ENCODE assay signal across 8 mouse cellular contexts in genomic region chr2:13544193-13544824, GRCm38 (mm10). TPM values are rescaled to one million over a fixed set of nuclear protein-coding genes. Genes with fewer than 3 reads are reported as not detected.
DNase-seq lines count a peak whose midpoint lies in the region; ATAC-seq lines count a peak whose summit lies in the region.

TSS of gene Trdmt1 (minus strand) at chr2:13544668.

- 0% methylated on average over 36 of the region's 39 CpGs for WGBS in embryonic facial prominence, embryonic 11.5 days
- WGBS in limb, embryonic 10.5 days: under 1% methylated on average over 39 of the region's 39 CpGs
- under 1% methylated on average over 38 of the region's 39 CpGs for WGBS in midbrain, embryonic 12.5 days

- H3K4me3 ChIP-seq in embryonic facial prominence, embryonic 11.5 days (ENCODE audit: low read depth, low read length): peak within 1 kb of the TSS; percentile 48
- H3K4me3 ChIP-seq in limb, embryonic 10.5 days: peak within 1 kb of the TSS; percentile 75
- H3K4me3 ChIP-seq in midbrain, embryonic 12.5 days: peak within 1 kb of the TSS; percentile 64

- no peaks in the 10 kb centered on the region for H3K36me3 ChIP-seq in embryonic facial prominence, embryonic 11.5 days (replicated peaks; ENCODE audit: control insufficient read depth, insufficient read depth, low read depth, low read length)
- no peaks in the 10 kb centered on the region for H3K36me3 ChIP-seq in limb, embryonic 10.5 days
- no peaks in the 10 kb centered on the region for H3K36me3 ChIP-seq in midbrain, embryonic 12.5 days

- no peaks in the 10 kb centered on the region for H3K9me3 ChIP-seq in embryonic facial prominence, embryonic 11.5 days (replicated peaks; ENCODE audit: control insufficient read depth, low read length)
- H3K9me3 ChIP-seq in limb, embryonic 10.5 days (replicated peaks): no peaks in the 10 kb centered on the region
- no peaks in the 10 kb centered on the region for H3K9me3 ChIP-seq in midbrain, embryonic 12.5 days

- peak within 1 kb of the TSS; percentile 65 for H3K27ac ChIP-seq in embryonic facial prominence, embryonic 11.5 days (replicated peaks; ENCODE audit: low read depth, low read length)
- peak within 1 kb of the TSS; percentile 97 for H3K27ac ChIP-seq in limb, embryonic 10.5 days
- H3K27ac ChIP-seq in midbrain, embryonic 12.5 days (replicated peaks): peak within 1 kb of the TSS; percentile 96

- H3K9ac ChIP-seq in embryonic facial prominence, embryonic 11.5 days (replicated peaks; ENCODE audit: low read length): peak within 1 kb of the TSS; percentile 76
- H3K9ac ChIP-seq in midbrain, embryonic 12.5 days (replicated peaks): peak within 1 kb of the TSS; percentile 70

- ATAC-seq in embryonic facial prominence, embryonic 11.5 days (replicated peaks; ENCODE audit: insufficient number of reproducible peaks, low FRiP score, low TSS enrichment, low read depth): peak; percentile 100
- peak; percentile 100 for ATAC-seq in midbrain, embryonic 12.5 days (ENCODE audit: low FRiP score, low read depth)

- no peaks in the 10 kb centered on the region for H3K4me1 ChIP-seq in embryonic facial prominence, embryonic 11.5 days (ENCODE audit: control insufficient read depth, insufficient read depth, low read length)
- peaks cover 16% of the 10 kb centered on the region for H3K4me1 ChIP-seq in limb, embryonic 10.5 days
- H3K4me1 ChIP-seq in midbrain, embryonic 12.5 days: peaks cover 14% of the 10 kb centered on the region

- H3K4me2 ChIP-seq in embryonic facial prominence, embryonic 11.5 days (ENCODE audit: low read depth, low read length): peak within 1 kb of the TSS; percentile 29
- H3K4me2 ChIP-seq in midbrain, embryonic 12.5 days (replicated peaks): peak within 1 kb of the TSS; percentile 54

- DNase-seq in 3134 (ENCODE audit: extremely low read depth, insufficient read length, low spot score): peak; percentile 94
- DNase-seq in adrenal gland, postnatal 25 days: peak; percentile 89
- peak; percentile 94 for DNase-seq in embryonic facial prominence, embryonic 11.5 days (ENCODE audit: low spot score)
- DNase-seq in heart, adult 11 months: peak; percentile 99
- DNase-seq in kidney, adult 11 months: peak; percentile 78
- DNase-seq in limb, embryonic 10.5 days (ENCODE audit: low spot score): peak; percentile 90
- peak; percentile 87 for DNase-seq in skeletal muscle tissue, adult 2 months (ENCODE audit: low read depth, low spot score)

- no peaks in the 10 kb centered on the region for H3K27me3 ChIP-seq in embryonic facial prominence, embryonic 11.5 days (ENCODE audit: control insufficient read depth, insufficient read depth, low read length)
- H3K27me3 ChIP-seq in limb, embryonic 10.5 days (ENCODE audit: low read depth, poor library complexity, severe bottlenecking): no peaks in the 10 kb centered on the region
- no peaks in the 10 kb centered on the region for H3K27me3 ChIP-seq in midbrain, embryonic 12.5 days

RNA-seq across cellular contexts. Expression of gene Trdmt1, which starts in this region (rescaled TPM):
- 4.9 and 7.7 TPM in 2 replicates for total RNA-seq in adrenal gland, postnatal 25 days (2021)
- polyA plus RNA-seq in embryonic facial prominence, embryonic 11.5 days (2014; fragmentation: Nextera tagmentation; extraction: Ambion mirVana): 8.7 and 8.8 TPM in 2 replicates
- polyA plus RNA-seq in limb, embryonic 10.5 days (2016; fragmentation: Nextera tagmentation; extraction: Ambion mirVana): 7.7 and 8.2 TPM in 2 replicates
- polyA plus RNA-seq in midbrain, embryonic 12.5 days (2016; fragmentation: Nextera tagmentation; extraction: Ambion mirVana): 8.2 and 10.5 TPM in 2 replicates

Comparison
In these comparisons a context has a peak if more than half of its experiments do, and no peak if none do; other contexts are left out.
1. Peak in every context shown above with its lines: DNase-seq, ATAC-seq, H3K4me3 ChIP-seq and H3K27ac ChIP-seq.